Comparison of ENCODE assay signal across 20 mouse cellular contexts in genomic region chr8:104359778-104360456, GRCm38 (mm10). TPM values are rescaled to one million over a fixed set of nuclear protein-coding genes. Genes with fewer than 3 reads are reported as not detected.
DNase-seq lines count a peak whose midpoint lies in the region; ATAC-seq lines count a peak whose summit lies in the region.
"Had no signal": no experiment of that assay in that cellular context is flagged by ENCODE, and none has a peak within 500 bp of the region (broad histone marks: within the 10 kb centered on the region; RNA-seq: fewer than 3 reads in every experiment).

No protein-coding gene starts in this region.

- no peak overlapping the region for H3K4me3 ChIP-seq in forebrain, embryonic 10.5 days
- H3K4me3 ChIP-seq in forebrain, embryonic 16.5 days (replicated peaks; ENCODE audit: low read length): no peak overlapping the region
- H3K4me3 ChIP-seq in liver, embryonic 11.5 days (ENCODE audit: low read depth, low read length): no peak overlapping the region
- H3K4me3 ChIP-seq: midbrain, embryonic 12.5 days had no signal

- H3K27me3 ChIP-seq in forebrain, embryonic 10.5 days (ENCODE audit: poor library complexity, severe bottlenecking): no peaks in the 10 kb centered on the region
- H3K27me3 ChIP-seq in forebrain, embryonic 16.5 days (replicated peaks; ENCODE audit: control insufficient read depth, insufficient read depth, low read length): no peaks in the 10 kb centered on the region
- H3K27me3 ChIP-seq in liver, embryonic 11.5 days (replicated peaks; ENCODE audit: control insufficient read depth, insufficient read depth, low read length): no peaks in the 10 kb centered on the region

- 65% methylated on average over 15 of the region's 15 CpGs for WGBS in forebrain, embryonic 10.5 days
- 64% methylated on average over 15 of the region's 15 CpGs for WGBS in forebrain, embryonic 16.5 days
- 75% methylated on average over 15 of the region's 15 CpGs for WGBS in liver, embryonic 11.5 days

- no peak overlapping the region for H3K4me2 ChIP-seq in forebrain, embryonic 16.5 days (ENCODE audit: low read length)
- no peak overlapping the region for H3K4me2 ChIP-seq in liver, embryonic 11.5 days
- H3K4me2 ChIP-seq: lung, embryonic 14.5 days; midbrain, embryonic 12.5 days had no signal

- no peaks in the 10 kb centered on the region for H3K9me3 ChIP-seq in forebrain, embryonic 10.5 days
- no peaks in the 10 kb centered on the region for H3K9me3 ChIP-seq in forebrain, embryonic 16.5 days (ENCODE audit: control insufficient read depth, low read length)
- no peaks in the 10 kb centered on the region for H3K9me3 ChIP-seq in liver, embryonic 11.5 days (ENCODE audit: control insufficient read depth, low read length)
- H3K9me3 ChIP-seq: midbrain, embryonic 12.5 days had no signal

- H3K9ac ChIP-seq in forebrain, embryonic 16.5 days (replicated peaks; ENCODE audit: low read depth, low read length): no peak overlapping the region
- H3K9ac ChIP-seq in liver, embryonic 11.5 days (ENCODE audit: low read depth, low read length): no peak overlapping the region
- H3K9ac ChIP-seq: lung, embryonic 14.5 days; midbrain, embryonic 12.5 days had no signal

- no peak for ATAC-seq in forebrain, embryonic 16.5 days
- ATAC-seq in liver, embryonic 11.5 days (replicated peaks; ENCODE audit: low FRiP score): no peak

- intact Hi-C loops in left cerebral cortex, postnatal 36 days (cut with DNase I): no loop called here

- no peak for DNase-seq in forebrain, embryonic 10.5 days (ENCODE audit: extremely low spot score, low spot score)
- peak; percentile 27 for DNase-seq in R1 (ENCODE audit: low read depth, low spot score)
- peak; percentile 47 for DNase-seq in cerebellum, adult 8-10 months
- no peak for DNase-seq in liver, embryonic 11.5 days (ENCODE audit: low spot score)
- DNase-seq in lung, postnatal 14 days: no peak
- DNase-seq in frontal cortex, postnatal 14 days (ENCODE audit: low spot score in 2 of 2): no peak
- DNase-seq in left cerebral cortex, postnatal 36 days (ENCODE audit: low spot score in 2 of 2): no peak
- DNase-seq: adrenal gland, adult 2 months; gastrocnemius, postnatal 14 days; kidney, adult 2 months; lung, embryonic 14.5 days; right cerebral cortex, postnatal 25 days had no signal

- peak overlapping the region; percentile 65 for H3K27ac ChIP-seq in forebrain, embryonic 10.5 days
- no peak overlapping the region for H3K27ac ChIP-seq in forebrain, embryonic 16.5 days (ENCODE audit: low read length)
- peak overlapping the region; percentile 14; the same call in 1 of the 2 replicates for H3K27ac ChIP-seq in liver, embryonic 11.5 days (ENCODE audit: low read depth, low read length)
- H3K27ac ChIP-seq: midbrain, embryonic 12.5 days had no signal

- H3K36me3 ChIP-seq in forebrain, embryonic 10.5 days (replicated peaks): peaks cover 21% of the 10 kb centered on the region
- H3K36me3 ChIP-seq in forebrain, embryonic 16.5 days (ENCODE audit: control insufficient read depth, insufficient read depth): no peaks in the 10 kb centered on the region
- no peaks in the 10 kb centered on the region for H3K36me3 ChIP-seq in liver, embryonic 11.5 days (ENCODE audit: control insufficient read depth, insufficient read depth, low read length)

- H3K4me1 ChIP-seq in forebrain, embryonic 10.5 days: peaks cover 11% of the 10 kb centered on the region
- H3K4me1 ChIP-seq in forebrain, embryonic 16.5 days (replicated peaks; ENCODE audit: control insufficient read depth, insufficient read depth, low read length): peaks cover 7% of the 10 kb centered on the region; the same call in 1 of the 2 replicates
- peaks cover 4% of the 10 kb centered on the region; the same call in 1 of the 2 replicates for H3K4me1 ChIP-seq in liver, embryonic 11.5 days (replicated peaks; ENCODE audit: control insufficient read depth, insufficient read depth, low read length)

RNA-seq across cellular contexts. Expression of gene Cmtm3, which starts 20.7 kb away (rescaled TPM):
- polyA plus RNA-seq in forebrain, embryonic 10.5 days (2016; fragmentation: Nextera tagmentation; extraction: Ambion mirVana): 68.5 and 70.9 TPM in 2 replicates
- 34.0 and 39.6 TPM in 2 replicates for polyA plus RNA-seq in forebrain, embryonic 16.5 days (2015; fragmentation: Nextera tagmentation; extraction: Ambion mirVana)
- 62.4 and 65.0 TPM in 2 replicates for polyA plus RNA-seq in liver, embryonic 11.5 days (2014; fragmentation: Nextera tagmentation; extraction: Ambion mirVana)
- 10 to 100 TPM; 11.9 to 12.1 TPM for total RNA-seq in left cerebral cortex, postnatal 36 days (2021)

RNA-seq across cellular contexts. Expression of gene Cmtm4, which starts 35.7 kb away (rescaled TPM):
- 2.2 and 2.5 TPM in 2 replicates for polyA plus RNA-seq in forebrain, embryonic 10.5 days (2016; fragmentation: Nextera tagmentation; extraction: Ambion mirVana)
- polyA plus RNA-seq in forebrain, embryonic 16.5 days (2015; fragmentation: Nextera tagmentation; extraction: Ambion mirVana): 2.8 and 3.2 TPM in 2 replicates
- polyA plus RNA-seq in liver, embryonic 11.5 days (2014; fragmentation: Nextera tagmentation; extraction: Ambion mirVana): 1.2 and 1.3 TPM in 2 replicates
- 10 to 100 TPM; 79.5 to 82.1 TPM for total RNA-seq in left cerebral cortex, postnatal 36 days (2021)

RNA-seq across cellular contexts. Expression of gene Cmtm2b, which starts 37.9 kb away (rescaled TPM):
- polyA plus RNA-seq in forebrain, embryonic 10.5 days (2016; fragmentation: Nextera tagmentation; extraction: Ambion mirVana): not detected in 2 replicates
- not detected in 2 replicates for polyA plus RNA-seq in forebrain, embryonic 16.5 days (2015; fragmentation: Nextera tagmentation; extraction: Ambion mirVana)
- polyA plus RNA-seq in liver, embryonic 11.5 days (2014; fragmentation: Nextera tagmentation; extraction: Ambion mirVana): not detected in 2 replicates
- total RNA-seq in left cerebral cortex, postnatal 36 days (2021): not detected
- total RNA-seq: adrenal gland, adult 2 months; gastrocnemius, postnatal 14 days; layer of hippocampus, postnatal 25 days; neutrophil, adult 5-6 weeks had no signal
- polyA plus RNA-seq: adrenal gland, adult 2 months; C2C12; cortical plate, adult 2 months; heart, postnatal 0 days; kidney, adult 2 months; lung, embryonic 14.5 days; midbrain, embryonic 12.5 days; stomach, embryonic 14.5 days had no signal

RNA-seq across cellular contexts. Expression of gene Gm11020, which starts 38.5 kb away (rescaled TPM):
- not detected in 2 replicates for polyA plus RNA-seq in forebrain, embryonic 10.5 days (2016; fragmentation: Nextera tagmentation; extraction: Ambion mirVana)
- polyA plus RNA-seq in forebrain, embryonic 16.5 days (2015; fragmentation: Nextera tagmentation; extraction: Ambion mirVana): not detected in 2 replicates
- not detected in 2 replicates for polyA plus RNA-seq in liver, embryonic 11.5 days (2014; fragmentation: Nextera tagmentation; extraction: Ambion mirVana)
- not detected for total RNA-seq in left cerebral cortex, postnatal 36 days (2021)
- total RNA-seq: adrenal gland, adult 2 months; gastrocnemius, postnatal 14 days; layer of hippocampus, postnatal 25 days; neutrophil, adult 5-6 weeks had no signal
- polyA plus RNA-seq: adrenal gland, adult 2 months; C2C12; cortical plate, adult 2 months; heart, postnatal 0 days; kidney, adult 2 months; lung, embryonic 14.5 days; midbrain, embryonic 12.5 days; stomach, embryonic 14.5 days had no signal

RNA-seq across cellular contexts. Expression of gene Cmtm1, which starts 50.0 kb away (rescaled TPM):
- not detected in 2 replicates for polyA plus RNA-seq in forebrain, embryonic 10.5 days (2016; fragmentation: Nextera tagmentation; extraction: Ambion mirVana)
- not detected in 2 replicates for polyA plus RNA-seq in forebrain, embryonic 16.5 days (2015; fragmentation: Nextera tagmentation; extraction: Ambion mirVana)
- polyA plus RNA-seq in liver, embryonic 11.5 days (2014; fragmentation: Nextera tagmentation; extraction: Ambion mirVana): not detected in 2 replicates
- not detected for total RNA-seq in left cerebral cortex, postnatal 36 days (2021)
- total RNA-seq: gastrocnemius, postnatal 14 days; layer of hippocampus, postnatal 25 days; neutrophil, adult 5-6 weeks had no signal
- polyA plus RNA-seq: adrenal gland, adult 2 months; C2C12; cortical plate, adult 2 months; heart, postnatal 0 days; kidney, adult 2 months; lung, embryonic 14.5 days; midbrain, embryonic 12.5 days; stomach, embryonic 14.5 days had no signal

Comparison
In these comparisons a context has a peak if more than half of its experiments do, and no peak if none do; other contexts are left out.
1. DNase-seq: peak in R1 (single experiment) and cerebellum, adult 8-10 months (single experiment); none in forebrain, embryonic 10.5 days (single experiment), liver, embryonic 11.5 days (single experiment), lung, postnatal 14 days (single experiment), frontal cortex, postnatal 14 days (0 of 2) and left cerebral cortex, postnatal 36 days (0 of 2).